Mouse (Mus musculus): ENCODE results near the gene Arvcf.

Arvcf gene

GRCm38 (mm10) chr16:18347931-18348600 is at the start of gene Arvcf, which contains the start of gene Tango2:
Gene Arvcf, plus strand, starts transcription at chr16:18348182.
Gene Tango2, minus strand, starts transcription at chr16:18348103.
- peak; percentile 96 to 99 for DNase-seq

DNA sequence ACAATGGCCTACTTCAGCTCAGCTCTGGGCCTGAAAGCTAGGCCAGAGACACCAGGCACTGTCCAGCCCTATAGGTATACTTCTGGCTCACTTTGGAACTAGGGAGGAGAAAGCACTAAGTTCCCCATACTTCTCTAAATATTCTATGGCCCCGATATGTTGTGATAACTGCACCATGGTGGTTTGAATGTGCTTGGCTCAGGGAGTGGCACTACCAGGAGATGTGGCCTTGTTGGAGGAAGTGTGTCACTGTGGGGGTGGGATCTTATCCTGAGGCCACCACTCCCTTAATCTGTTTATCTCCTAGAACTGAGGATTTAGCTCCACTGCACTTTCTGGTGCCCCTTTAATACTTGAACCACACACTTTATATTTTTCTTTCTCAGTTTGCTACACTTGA is 39.8 kb upstream of the Arvcf start:
- DNase-seq: no peak

GRCm38 (mm10) chr16:18318992-18319391 is 29.0 kb upstream of the Arvcf start:
- no peak for DNase-seq

GRCm38 (mm10) chr16:18321443-18321842 is 26.5 kb upstream of the Arvcf start:
- no peak for DNase-seq

GRCm38 (mm10) chr16:18323460-18323859 is 24.5 kb upstream of the Arvcf start:
- DNase-seq: no peak

GRCm38 (mm10) chr16:18324031-18324430 is 24.0 kb upstream of the Arvcf start:
- no peak for DNase-seq

GRCm38 (mm10) chr16:18325741-18326140 is 22.2 kb upstream of the Arvcf start:
- DNase-seq: no peak

DNA sequence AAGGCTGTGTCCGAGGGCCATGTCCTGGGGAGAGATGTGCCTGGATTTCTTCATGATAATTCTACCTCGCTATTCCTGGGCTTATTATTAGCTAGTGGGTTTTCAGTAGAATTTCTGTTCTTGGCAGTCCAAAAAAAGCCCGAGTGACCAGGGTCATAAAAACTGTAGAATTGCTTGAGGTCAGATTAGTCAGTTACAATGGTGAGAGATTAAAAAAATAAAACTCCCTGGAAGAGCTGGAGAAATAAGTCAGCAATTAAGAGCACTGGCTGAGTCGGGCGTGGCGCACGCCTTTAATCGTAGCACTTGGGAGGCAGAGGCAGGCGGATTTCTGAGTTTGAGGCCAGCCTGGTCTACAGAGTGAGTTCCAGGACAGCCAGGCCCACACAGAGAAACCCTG is 20.0 kb upstream of the Arvcf start:
- DNase-seq: no peak

DNA sequence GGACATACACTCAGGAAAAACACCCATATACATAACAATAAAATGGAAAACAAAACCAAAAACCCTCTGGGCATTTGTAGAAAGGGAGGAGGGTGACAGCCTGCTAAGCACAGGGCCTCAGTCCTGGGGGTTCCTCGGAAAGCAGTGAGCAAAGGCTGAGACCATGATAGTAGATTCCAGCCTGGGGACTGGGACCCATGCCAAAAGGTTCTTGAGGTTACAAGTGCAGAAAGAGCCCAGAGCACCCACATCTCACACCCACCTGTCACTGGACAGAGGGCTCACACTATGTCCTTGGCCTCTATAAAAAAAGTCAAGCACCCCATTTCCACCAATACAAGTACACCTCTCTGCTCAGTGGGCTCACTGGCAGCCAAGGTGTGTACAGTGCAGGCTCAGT is 19.5 kb upstream of the Arvcf start:
- peak in 1 of 2 experiments; percentile 20 for DNase-seq

DNA sequence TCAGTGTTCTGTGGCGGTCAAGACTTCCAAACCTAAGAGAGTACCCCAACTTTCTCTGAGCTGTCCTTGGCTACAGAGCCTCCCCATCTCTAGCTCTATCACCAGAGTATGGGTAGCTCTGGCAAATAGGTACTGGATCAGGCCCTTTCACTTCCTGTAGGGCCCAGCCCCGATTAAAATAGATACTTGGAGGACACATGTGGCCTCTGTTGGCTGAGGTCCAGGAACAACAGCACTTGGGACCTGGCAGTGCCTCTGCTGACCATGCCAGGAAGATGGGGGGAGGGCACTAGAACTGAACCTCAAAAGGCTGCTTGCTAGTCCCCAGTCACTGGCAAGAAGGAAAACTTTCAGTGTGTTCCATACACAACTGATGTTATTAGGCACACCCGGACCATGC is 14.0 kb upstream of the Arvcf start:
- DNase-seq: no peak

GRCm38 (mm10) chr16:18335981-18336380 is 12.0 kb upstream of the Arvcf start:
- DNase-seq: no peak

- no peak for DNase-seq
Observed at GRCm38 (mm10) chr16:18337261-18337660, 10.7 kb upstream of the Arvcf start.

GRCm38 (mm10) chr16:18339866-18340265 is 8.1 kb upstream of the Arvcf start:
- peak in 1 of 2 experiments; percentile 26 for DNase-seq

GRCm38 (mm10) chr16:18341605-18342004 is 6.4 kb upstream of the Arvcf start:
- no peak for DNase-seq

DNA sequence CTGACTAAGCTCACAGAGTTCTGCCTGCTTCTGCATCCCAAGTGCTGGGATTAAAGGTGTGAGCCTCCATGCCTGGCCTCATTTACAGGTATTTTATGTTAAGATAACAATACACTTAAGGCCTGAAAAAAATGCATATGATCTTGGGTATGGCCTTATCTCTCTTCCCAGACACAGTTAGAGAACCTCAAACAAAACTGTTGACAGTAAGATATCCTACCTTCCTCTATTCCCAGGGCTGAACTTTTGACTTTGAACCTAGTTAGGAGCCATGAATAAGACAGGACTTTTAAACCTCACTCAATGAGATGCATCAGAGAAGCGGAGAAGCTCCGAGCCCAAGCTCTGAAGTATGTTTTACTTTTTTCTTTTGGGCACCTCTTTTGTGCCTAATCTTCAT is 5.9 kb upstream of the Arvcf start:
- no peak for DNase-seq

DNA sequence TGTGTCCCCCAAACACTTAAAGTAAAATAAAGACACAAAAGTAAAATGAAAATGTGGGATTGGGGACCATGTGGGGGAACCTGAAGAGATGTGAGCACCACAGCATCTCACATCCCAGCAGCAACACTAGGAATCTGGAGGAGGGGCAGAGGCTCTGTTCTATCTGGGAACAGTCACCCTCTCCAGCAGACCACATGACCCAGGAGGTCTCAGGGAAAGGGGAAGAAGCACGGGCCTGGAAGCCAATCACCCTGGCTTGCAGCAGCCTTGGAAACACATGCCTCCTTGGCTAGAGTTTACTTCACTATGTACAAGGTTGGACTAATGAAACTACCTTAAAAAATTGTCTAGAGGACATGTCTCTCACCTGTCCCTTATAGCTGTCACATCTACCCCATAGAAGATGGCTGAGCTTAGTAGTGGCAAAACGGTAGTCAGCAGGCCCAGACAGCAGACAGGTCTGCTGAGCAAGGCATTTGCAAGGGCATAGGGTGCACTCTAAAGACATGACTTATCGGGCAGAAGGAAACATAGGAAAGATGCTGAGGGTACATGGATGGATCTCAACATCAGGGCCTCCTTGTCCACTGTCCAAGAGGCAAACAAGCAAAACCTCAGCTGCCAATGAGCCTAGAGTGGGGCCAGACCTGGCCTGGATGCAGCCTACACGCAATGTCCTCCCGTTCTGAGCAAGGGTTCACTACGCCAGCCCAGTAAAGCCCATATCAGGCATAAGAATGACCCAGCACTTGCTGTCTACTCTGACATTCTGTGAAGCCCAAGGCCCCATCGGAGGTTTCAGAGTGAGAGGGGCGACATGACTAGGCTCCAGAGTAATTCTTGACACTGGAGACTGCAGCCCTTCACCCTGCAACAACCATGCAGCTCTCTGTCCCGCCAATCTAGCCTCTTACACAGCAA is 5.1 kb upstream of the Arvcf start:
- DNase-seq: peak in 1 of 2 experiments; percentile 48

DNA sequence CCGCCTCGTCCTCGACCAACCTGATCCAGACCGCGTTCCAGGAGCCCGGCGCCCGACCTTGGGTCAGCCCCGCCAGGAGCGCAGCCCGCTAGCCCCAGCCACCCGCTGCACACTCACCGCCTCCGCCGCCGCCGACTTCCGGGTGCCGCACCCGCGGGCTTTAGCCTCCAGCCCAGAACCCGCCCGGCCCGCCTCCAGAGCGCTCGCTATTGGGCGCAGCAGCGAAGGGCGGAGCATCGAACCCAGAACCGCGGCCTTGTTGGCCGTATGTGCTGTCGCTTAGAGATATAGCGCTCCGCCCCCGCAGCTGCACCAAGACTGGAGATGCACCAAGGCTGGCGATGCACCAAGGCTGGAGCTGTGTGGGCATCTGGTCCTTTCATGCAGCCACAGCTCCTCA is 4.2 kb upstream of the Arvcf start:
- peak; percentile 96 to 98 for DNase-seq

DNA sequence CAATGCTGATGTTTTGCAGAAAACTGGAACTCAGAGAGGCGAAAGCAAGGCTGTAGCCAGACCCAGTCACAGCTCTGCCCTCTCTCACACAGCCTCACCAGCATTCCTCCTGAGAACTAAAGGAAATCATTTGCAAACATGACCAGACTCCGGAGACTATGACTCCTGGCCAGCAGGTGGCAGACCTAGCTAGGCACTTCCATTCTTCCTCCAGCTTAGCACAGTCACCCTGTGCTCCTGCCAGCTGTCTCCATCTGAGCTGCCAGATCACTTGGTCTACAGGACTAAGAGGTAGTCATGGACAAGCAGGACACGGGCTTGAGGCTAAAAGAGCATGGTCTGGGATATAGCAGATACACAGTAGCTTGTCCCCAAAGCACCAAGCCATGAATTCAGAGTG is 2.7 kb upstream of the Arvcf start:
- DNase-seq: peak; percentile 92 to 95

DNA sequence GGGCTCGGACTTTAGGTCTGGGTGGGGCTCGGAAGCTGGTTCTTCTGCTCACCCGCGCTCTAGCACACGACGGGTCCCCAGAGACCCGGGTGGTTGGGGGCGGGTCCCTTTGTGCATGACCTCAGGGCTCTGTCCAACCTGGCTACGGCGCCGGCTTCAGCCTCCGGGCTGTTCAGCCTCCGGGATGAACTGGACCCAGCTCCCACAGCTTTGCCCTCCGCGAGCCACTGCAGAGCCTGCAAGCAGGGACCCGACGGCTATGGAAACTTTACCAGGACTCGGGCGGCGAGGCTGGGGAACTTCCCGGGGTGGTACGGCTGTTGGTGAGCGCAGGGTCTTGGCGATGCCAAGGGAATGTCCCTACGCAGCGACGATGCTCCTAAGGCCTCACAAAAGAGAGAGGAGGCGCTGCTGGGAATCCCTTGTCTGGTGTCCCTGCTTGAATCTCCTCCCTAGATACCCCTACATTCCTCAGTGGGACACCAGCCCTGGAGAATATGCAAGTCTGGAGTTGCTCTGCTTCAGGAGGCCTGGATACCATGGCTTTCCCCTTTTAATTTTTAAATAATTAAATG is 706 bp downstream of the Arvcf start:
- DNase-seq: peak; percentile 62 to 68

DNA sequence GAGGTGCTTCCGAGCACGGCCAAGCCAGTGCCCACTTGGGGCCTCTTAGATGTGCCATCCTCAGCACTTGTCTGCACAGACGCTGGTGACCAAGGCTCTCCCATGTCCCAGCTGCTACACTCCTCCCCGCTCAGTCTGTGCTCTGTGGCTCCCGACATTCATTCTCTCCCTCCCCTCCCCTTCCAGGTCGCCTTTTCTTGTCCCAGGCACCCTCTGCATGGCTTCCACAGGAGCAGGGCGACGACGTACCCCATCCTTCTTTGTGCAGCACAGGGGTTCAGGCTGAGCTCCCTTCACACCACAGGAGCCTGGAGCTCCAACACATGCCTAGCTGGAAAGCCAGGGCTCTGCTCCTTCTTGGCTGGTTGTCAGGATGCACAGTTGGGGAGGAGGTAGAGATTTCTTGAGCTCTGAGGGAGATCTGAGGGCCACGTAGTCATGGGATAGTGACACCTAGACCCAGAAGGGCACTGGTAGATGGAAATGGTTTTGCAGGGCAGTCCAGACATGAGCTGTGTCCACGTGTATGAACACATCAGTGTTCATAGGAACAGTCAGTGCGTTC is 1.9 kb downstream of the Arvcf start:
- peak; percentile 36 to 55 for DNase-seq

- DNase-seq: peak; percentile 75 to 79
Observed at GRCm38 (mm10) chr16:18351313-18352055, 3.5 kb downstream of the Arvcf start.

DNA sequence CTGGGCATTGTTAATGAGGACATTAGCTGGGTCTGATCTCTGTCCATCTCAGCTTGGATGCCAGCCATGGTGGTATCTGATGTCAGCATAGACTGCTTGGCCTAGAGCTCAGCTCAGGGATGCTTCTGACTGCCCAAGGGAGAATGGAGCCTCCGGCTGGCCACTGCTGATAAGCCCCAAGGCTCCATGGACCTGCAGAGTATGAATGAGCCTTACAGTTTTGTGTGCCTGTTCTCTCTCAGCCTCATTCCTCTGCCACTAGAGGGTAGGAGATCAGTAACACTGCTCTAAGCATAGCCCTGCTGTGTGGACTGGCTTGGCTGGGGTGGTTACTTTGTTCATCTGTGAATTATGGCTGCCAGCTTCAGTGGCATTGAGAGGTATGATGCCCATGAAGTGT is 5.1 kb downstream of the Arvcf start:
- no peak for DNase-seq

DNA sequence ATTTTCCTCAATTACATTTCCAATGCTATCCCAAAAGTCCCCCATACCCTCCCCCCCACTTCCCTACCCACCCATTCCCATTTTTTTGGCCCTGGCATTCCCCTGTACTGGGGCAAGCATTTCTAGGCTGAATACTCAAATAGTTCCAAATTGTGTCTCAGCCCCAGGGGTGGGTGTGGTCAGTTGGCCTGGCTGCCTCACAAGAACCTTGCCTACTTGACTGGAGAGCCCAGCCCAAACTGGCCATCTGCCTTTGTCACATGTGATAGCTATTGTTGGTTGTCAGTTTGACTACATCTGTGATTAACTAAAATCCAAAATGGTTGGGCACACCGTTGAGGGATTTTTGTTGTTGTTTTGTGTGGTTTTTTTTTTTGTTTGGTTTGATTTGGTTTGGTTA is 9.0 kb downstream of the Arvcf start:
- peak in 1 of 2 experiments; percentile 32 for DNase-seq
